Mouse (Mus musculus) heart, embryonic 12.5 days (tissue): ENCODE measurements at regions not wholly inside any gene's neighbourhood (a gene's known extent, or its start where the extent isn't known, plus 50 kb on each side); places are given as distances from the start of the nearest gene placed in this dataset.
A peak's percentile ranks its signal among the peaks of the same experiment; 100 is the strongest.

Experiments
- ATAC-seq: fragments of 200-750 bp; cut with Nextera tagmentation; 2 replicates; pipeline ENCODE4 v1.8.0; 2017; ENCODE audit warnings: moderate TSS enrichment, moderate library complexity; ENCODE audit not compliant: insufficient number of reproducible peaks, low FRiP score
- H3K27ac ChIP-seq: fragments of 300-500 bp; sonication (generic); 2 replicates; pipeline ENCODE4 v1.5.1; 2016; ENCODE audit warnings: mild to moderate bottlenecking, moderate library complexity; ENCODE audit not compliant: poor library complexity, severe bottlenecking
- H3K27me3 ChIP-seq: fragments of 300-500 bp; sonication (generic); replicated peaks from 2 replicates; pipeline ENCODE4 v1.6.1; 2016; ENCODE audit warnings: mild to moderate bottlenecking, moderate library complexity
- H3K36me3 ChIP-seq: fragments of 300-500 bp; sonication (generic); 2 replicates; pipeline ENCODE4 v1.6.1; 2016; ENCODE audit warnings: mild to moderate bottlenecking, moderate library complexity
- H3K4me1 ChIP-seq: fragments of 300-500 bp; sonication (generic); replicated peaks from 2 replicates; pipeline ENCODE4 v1.6.1; 2016; ENCODE audit warnings: mild to moderate bottlenecking
- H3K4me2 ChIP-seq: fragments of 300-500 bp; sonication (generic); 2 replicates; pipeline ENCODE4 v1.6.1; 2016; ENCODE audit warnings: mild to moderate bottlenecking, moderate library complexity
- H3K4me3 ChIP-seq: fragments of 300-500 bp; sonication (generic); 2 replicates; pipeline ENCODE4 v1.5.1; 2016; ENCODE audit warnings: mild to moderate bottlenecking
- H3K9ac ChIP-seq: fragments of 300-500 bp; sonication (generic); 2 replicates; pipeline ENCODE4 v1.6.1; 2016; ENCODE audit warnings: mild to moderate bottlenecking, moderate library complexity
- H3K9me3 ChIP-seq: fragments of 300-500 bp; sonication (generic); replicated peaks from 2 replicates; pipeline ENCODE4 v1.6.1; 2016; ENCODE audit warnings: mild to moderate bottlenecking, moderate library complexity
- WGBS: fragments of 180-500 bp; shearing (Covaris S2); methylation state at CpG from one replicate; pipeline ENCODE4 v1.1.7; 2016; 5-methylcytosine and 5-hydroxymethylcytosine counted together

- Histone ChIP-seq H3K27me3 (no peaks in the 10 kb centered on the region), H3K9ac (no peak overlapping the region), H3K36me3 (no peaks in the 10 kb centered on the region), H3K9me3 (peaks cover 8% of the 10 kb centered on the region), H3K4me1 (no peaks in the 10 kb centered on the region), H3K4me2 (no peak overlapping the region), H3K27ac (no peak overlapping the region), H3K4me3 (no peak overlapping the region)
- no peak for ATAC-seq
- WGBS: 58% methylated on average over 5 of the region's 5 CpGs
Observed at GRCm38 (mm10) chr3:139842988-139843605, 637.6 kb downstream of the Stpg2 start.

- no peak for ATAC-seq
- Histone ChIP-seq H3K36me3 (no peaks in the 10 kb centered on the region), H3K4me2 (no peak overlapping the region), H3K9me3 (peaks cover 8% of the 10 kb centered on the region), H3K4me1 (no peaks in the 10 kb centered on the region), H3K27ac (no peak overlapping the region), H3K9ac (no peak overlapping the region), H3K27me3 (no peaks in the 10 kb centered on the region), H3K4me3 (no peak overlapping the region)
- 57% methylated on average over 3 of the region's 3 CpGs for WGBS
Observed at GRCm38 (mm10) chr3:139844443-139844842, 638.9 kb downstream of the Stpg2 start.

GRCm38 (mm10) chr3:139847826-139848225, 642.3 kb downstream of the Stpg2 start:
- H3K36me3 ChIP-seq: no peaks in the 10 kb centered on the region
- no peak overlapping the region for H3K4me2 ChIP-seq
- peaks cover 8% of the 10 kb centered on the region for H3K9me3 ChIP-seq
- no peaks in the 10 kb centered on the region for H3K27me3 ChIP-seq
- H3K4me3 ChIP-seq: no peak overlapping the region
- H3K4me1 ChIP-seq: no peaks in the 10 kb centered on the region
- no peak overlapping the region for H3K9ac ChIP-seq
- ATAC-seq: no peak
- WGBS: 59% methylated on average over 5 of the region's 5 CpGs
- H3K27ac ChIP-seq: no peak overlapping the region

DNA sequence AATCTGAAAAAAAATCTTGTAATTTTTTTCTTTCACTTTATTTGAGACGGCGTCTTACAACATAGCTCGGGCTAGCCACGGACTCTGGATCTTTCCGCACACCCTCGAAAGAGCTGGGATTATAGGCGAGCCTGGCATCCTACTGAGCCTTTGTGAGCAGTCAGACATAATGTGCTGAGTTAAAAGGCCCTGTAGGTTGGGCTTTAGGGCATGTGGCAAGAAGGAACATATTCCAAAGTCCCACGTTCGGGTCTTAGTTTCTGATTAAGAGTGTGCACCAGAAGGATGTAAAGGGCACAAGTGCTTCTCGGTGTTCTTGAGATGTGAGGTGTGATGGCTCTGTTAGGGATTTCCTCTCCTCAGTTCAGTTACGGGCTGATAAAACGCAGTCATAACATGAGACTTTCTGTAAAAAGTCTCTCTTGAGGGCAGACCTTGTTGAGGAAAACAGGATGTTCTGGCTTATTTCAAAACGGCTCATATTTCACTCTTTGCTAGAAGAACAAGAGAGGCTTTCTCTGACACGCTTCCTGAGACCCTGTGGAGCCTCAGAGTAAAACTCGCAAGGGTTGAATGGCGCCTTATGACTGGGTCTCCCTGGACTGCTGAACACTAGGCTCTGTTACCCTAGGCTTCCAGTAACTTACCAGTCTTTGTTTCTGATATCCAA, 654.6 kb downstream of the Stpg2 start:
- Histone ChIP-seq H3K4me2 (no peak overlapping the region), H3K9ac (no peak overlapping the region), H3K4me3 (no peak overlapping the region), H3K27ac (peak overlapping the region; percentile 67), H3K27me3 (no peaks in the 10 kb centered on the region), H3K9me3 (no peaks in the 10 kb centered on the region), H3K36me3 (no peaks in the 10 kb centered on the region), H3K4me1 (peaks cover 4% of the 10 kb centered on the region; the same call in 1 of the 2 replicates)
- peak; percentile 73; the same call in 1 of the 2 replicates for ATAC-seq
- WGBS: 55% methylated on average over 16 of the region's 16 CpGs

GRCm38 (mm10) chr3:139860831-139861371, 655.4 kb downstream of the Stpg2 start:
- 63% methylated on average over 9 of the region's 9 CpGs for WGBS
- Histone ChIP-seq H3K4me3 (no peak overlapping the region), H3K4me1 (peaks cover 4% of the 10 kb centered on the region; the same call in 1 of the 2 replicates), H3K9ac (no peak overlapping the region), H3K27me3 (no peaks in the 10 kb centered on the region), H3K4me2 (no peak overlapping the region), H3K27ac (peak overlapping the region; percentile 67), H3K36me3 (no peaks in the 10 kb centered on the region), H3K9me3 (no peaks in the 10 kb centered on the region)
- ATAC-seq: no peak

GRCm38 (mm10) chr3:139866329-139866728, 660.8 kb downstream of the Stpg2 start:
- no peak overlapping the region for H3K27ac ChIP-seq
- no peaks in the 10 kb centered on the region for H3K4me1 ChIP-seq
- H3K36me3 ChIP-seq: no peaks in the 10 kb centered on the region
- no peak overlapping the region for H3K4me3 ChIP-seq
- no peak for ATAC-seq
- H3K9ac ChIP-seq: no peak overlapping the region
- no peaks in the 10 kb centered on the region for H3K27me3 ChIP-seq
- no peaks in the 10 kb centered on the region for H3K9me3 ChIP-seq
- no peak overlapping the region for H3K4me2 ChIP-seq

- Histone ChIP-seq H3K36me3 (no peaks in the 10 kb centered on the region), H3K27ac (no peak overlapping the region), H3K27me3 (no peaks in the 10 kb centered on the region), H3K4me3 (no peak overlapping the region), H3K4me2 (no peak overlapping the region), H3K4me1 (no peaks in the 10 kb centered on the region), H3K9ac (no peak overlapping the region), H3K9me3 (no peaks in the 10 kb centered on the region)
- 76% methylated on average over 4 of the region's 4 CpGs for WGBS
- ATAC-seq: no peak
Observed at GRCm38 (mm10) chr3:139867030-139867429, 661.5 kb downstream of the Stpg2 start.

DNA sequence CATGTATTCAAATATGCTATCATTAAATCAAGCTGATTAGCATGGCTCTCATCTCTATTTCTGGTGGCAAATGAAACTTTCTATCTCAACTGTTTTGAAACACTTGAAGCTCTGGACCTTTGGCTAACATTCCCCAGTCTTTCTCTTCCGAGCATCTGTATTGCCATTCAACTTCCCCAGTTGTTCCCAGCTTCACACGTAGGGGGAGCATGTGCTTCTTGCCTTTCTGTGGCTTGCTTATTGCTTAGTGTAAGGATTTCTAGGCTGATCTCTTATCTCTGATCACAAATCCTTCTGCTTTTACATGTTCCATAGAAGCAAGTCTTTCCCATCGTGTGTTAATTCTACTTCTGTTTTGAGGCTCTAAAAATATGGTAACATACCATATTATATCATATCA, 662.0 kb downstream of the Stpg2 start:
- H3K4me2 ChIP-seq: no peak overlapping the region
- 65% methylated on average over 3 of the region's 3 CpGs for WGBS
- no peak overlapping the region for H3K9ac ChIP-seq
- no peak overlapping the region for H3K27ac ChIP-seq
- H3K4me3 ChIP-seq: no peak overlapping the region
- no peaks in the 10 kb centered on the region for H3K4me1 ChIP-seq
- no peak for ATAC-seq
- no peaks in the 10 kb centered on the region for H3K36me3 ChIP-seq
- H3K27me3 ChIP-seq: no peaks in the 10 kb centered on the region
- H3K9me3 ChIP-seq: no peaks in the 10 kb centered on the region

DNA sequence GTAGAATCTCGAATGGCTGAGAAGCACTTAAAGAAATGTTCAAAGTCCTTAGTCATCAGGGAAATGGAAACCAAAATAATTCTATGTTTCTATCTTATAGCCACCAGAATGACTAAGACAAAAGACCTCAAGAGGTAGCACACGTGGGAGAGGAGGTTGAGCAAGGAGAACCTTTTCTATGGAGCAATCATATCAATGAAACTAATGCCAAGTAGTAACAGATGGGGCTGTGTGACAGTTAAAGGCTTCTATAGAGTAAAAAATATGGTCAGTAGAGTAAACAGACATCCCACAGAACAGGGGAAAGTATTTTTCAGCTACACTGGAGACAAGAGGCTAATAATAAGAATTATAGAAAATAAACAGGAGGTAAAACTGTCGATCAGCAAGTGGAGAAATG, 664.3 kb downstream of the Stpg2 start:
- Histone ChIP-seq H3K27me3 (no peaks in the 10 kb centered on the region), H3K4me1 (no peaks in the 10 kb centered on the region), H3K4me2 (no peak overlapping the region), H3K27ac (no peak overlapping the region), H3K36me3 (no peaks in the 10 kb centered on the region), H3K4me3 (no peak overlapping the region), H3K9me3 (no peaks in the 10 kb centered on the region), H3K9ac (no peak overlapping the region)
- WGBS: 76% methylated on average over 3 of the region's 3 CpGs
- no peak for ATAC-seq

DNA sequence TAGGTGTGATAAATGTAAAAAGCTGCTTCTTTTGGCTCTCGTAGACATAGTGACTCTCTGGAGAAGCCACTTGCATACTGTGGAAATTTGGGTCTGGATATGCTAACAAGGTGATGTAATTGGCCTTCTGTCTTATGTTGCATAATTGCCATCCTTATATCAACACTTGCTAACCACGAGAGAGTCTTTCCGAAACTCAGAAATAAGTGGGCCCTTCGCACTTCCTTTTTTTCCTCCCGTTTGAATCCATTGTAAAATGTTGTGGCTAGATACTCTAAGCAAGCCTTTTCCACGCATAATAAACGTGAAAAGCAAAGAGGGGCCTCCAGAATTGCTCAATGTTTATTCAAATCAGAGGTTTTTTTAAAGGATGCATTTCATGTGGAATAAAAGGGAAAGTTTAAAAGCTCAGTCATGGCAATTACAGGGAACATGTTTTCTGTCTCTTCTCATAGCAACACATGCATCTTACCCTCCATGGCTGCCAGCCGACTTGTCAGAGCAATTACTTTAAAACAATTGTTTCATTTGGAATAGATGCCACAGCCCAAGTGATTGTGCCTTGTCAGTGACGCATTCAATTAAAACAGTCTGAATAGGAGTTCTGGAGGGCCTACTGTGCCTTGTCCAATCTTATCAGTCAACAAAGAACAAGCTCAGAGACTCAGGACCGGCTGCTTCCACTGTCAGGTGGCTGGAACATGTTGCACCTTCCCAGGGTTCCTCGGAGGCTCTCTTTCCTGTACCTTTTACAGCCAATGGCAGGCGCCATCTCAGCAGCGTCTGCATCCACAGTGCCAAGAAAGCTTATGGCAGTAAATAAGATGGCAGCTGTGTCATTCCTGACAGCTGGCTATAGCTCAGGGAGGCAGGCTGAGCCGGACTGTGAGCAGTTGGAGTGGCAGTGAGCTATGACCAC, 680.7 kb downstream of the Stpg2 start:
- Histone ChIP-seq H3K4me2 (no peak overlapping the region), H3K9me3 (no peaks in the 10 kb centered on the region), H3K4me1 (peaks cover 5% of the 10 kb centered on the region; the same call in 1 of the 2 replicates), H3K9ac (no peak overlapping the region), H3K27me3 (no peaks in the 10 kb centered on the region), H3K27ac (no peak overlapping the region), H3K36me3 (no peaks in the 10 kb centered on the region), H3K4me3 (no peak overlapping the region)
- ATAC-seq: no peak
- WGBS: 62% methylated on average over 14 of the region's 14 CpGs

- Histone ChIP-seq H3K27ac (no peak overlapping the region), H3K4me3 (no peak overlapping the region), H3K9me3 (no peaks in the 10 kb centered on the region), H3K4me1 (peaks cover 5% of the 10 kb centered on the region; the same call in 1 of the 2 replicates), H3K36me3 (no peaks in the 10 kb centered on the region), H3K27me3 (no peaks in the 10 kb centered on the region), H3K4me2 (no peak overlapping the region), H3K9ac (no peak overlapping the region)
- 71% methylated on average over 5 of the region's 5 CpGs for WGBS
- no peak for ATAC-seq
Observed at GRCm38 (mm10) chr3:139887265-139887664, 681.8 kb downstream of the Stpg2 start.
